Comparison of ENCODE assay signal across 7 mouse cellular contexts in the genomic region with DNA sequence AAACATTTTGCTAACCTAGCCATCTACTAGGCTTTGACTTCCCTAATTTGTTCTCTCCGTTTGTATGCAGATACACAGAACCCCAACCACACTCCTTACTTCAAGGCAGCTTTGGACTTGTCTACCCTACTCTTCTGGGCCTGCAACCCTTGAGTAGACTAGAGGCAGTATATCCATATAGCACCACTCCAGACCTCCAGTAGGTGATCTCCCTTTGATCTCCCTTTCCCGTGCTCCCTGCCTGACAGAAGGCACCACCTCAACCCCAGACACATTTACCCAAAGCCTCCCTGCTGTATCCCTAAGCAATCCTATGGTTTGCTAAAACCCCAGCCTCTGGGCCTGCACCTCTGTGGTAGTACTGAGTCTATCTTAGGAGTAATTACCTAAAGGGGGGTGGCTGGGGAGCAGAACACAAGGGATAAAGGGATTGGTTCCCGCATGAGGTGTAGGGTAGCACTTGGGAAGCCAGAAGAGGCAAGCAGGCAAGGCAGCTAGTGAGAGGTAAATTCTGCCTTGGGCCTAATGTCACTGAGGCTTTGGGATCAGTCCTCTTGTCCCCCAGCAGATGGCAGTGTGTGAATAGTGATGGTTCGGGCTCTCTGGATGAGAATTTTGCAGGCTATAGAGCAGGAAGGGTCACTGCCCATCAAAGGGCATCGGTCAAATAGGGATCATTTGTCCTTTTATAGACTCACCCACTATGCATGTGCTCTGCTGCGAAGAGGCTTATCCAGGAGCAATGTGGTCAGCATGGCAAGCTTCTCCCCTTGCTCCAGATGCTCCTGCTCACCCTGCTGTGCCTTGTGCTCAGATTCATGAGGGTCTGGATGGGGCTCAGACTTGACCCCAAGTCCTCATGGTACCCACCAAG. TPM values are rescaled to one million over a fixed set of nuclear protein-coding genes. Genes with fewer than 3 reads are reported as not detected.
DNase-seq lines count a peak whose midpoint lies in the region; ATAC-seq lines count a peak whose summit lies in the region.

No protein-coding gene starts in this region.

- H3K27ac ChIP-seq in forebrain, embryonic 12.5 days: no peak overlapping the region

- no peak overlapping the region for H3K9ac ChIP-seq in forebrain, embryonic 12.5 days

- H3K4me1 ChIP-seq in forebrain, embryonic 12.5 days: no peaks in the 10 kb centered on the region

- H3K9me3 ChIP-seq in forebrain, embryonic 12.5 days: no peaks in the 10 kb centered on the region

- peaks cover 21% of the 10 kb centered on the region; the same call in 1 of the 2 replicates for H3K27me3 ChIP-seq in forebrain, embryonic 12.5 days

- H3K4me2 ChIP-seq in forebrain, embryonic 12.5 days: no peak overlapping the region

- H3K36me3 ChIP-seq in forebrain, embryonic 12.5 days (replicated peaks): no peaks in the 10 kb centered on the region

- WGBS in forebrain, embryonic 12.5 days: 23% methylated on average over 6 of the region's 6 CpGs

- H3K4me3 ChIP-seq in forebrain, embryonic 12.5 days (replicated peaks): no peak overlapping the region

- DNase-seq in 3T3-L1 (ENCODE audit: low read depth, low spot score) (peak; percentile 24), A20 (ENCODE audit: low read depth, low spot score) (peak; percentile 23)
- peak; percentile 59 for DNase-seq in c-Kit-positive CD71-positive TER-119-positive erythroid progenitor cells, embryonic 14.5 days (ENCODE audit: low spot score)
- peak; percentile 19 for DNase-seq in kidney, adult 9 months
- DNase-seq in testis, postnatal 10 days (ENCODE audit: low spot score): peak; percentile 55

- peak; percentile 69 for ATAC-seq in forebrain, embryonic 12.5 days (ENCODE audit: low FRiP score)
- peak; percentile 93 for ATAC-seq in megakaryocyte progenitor cell, adult 5-6 weeks (replicated peaks; ENCODE audit: poor library complexity)

RNA-seq across cellular contexts. Expression of a gene that starts 15.3 kb away (rescaled TPM):
- polyA plus RNA-seq in forebrain, embryonic 12.5 days (2016; fragmentation: Nextera tagmentation; extraction: Ambion mirVana): 23.6 and 25.1 TPM in 2 replicates
- total RNA-seq in megakaryocyte progenitor cell, adult 5-6 weeks (2015): 0.39 and 0.84 TPM in 2 replicates
- 0.37 and 0.95 TPM in 2 replicates for total RNA-seq in megakaryocyte progenitor cell, adult 5-6 weeks (2017)
